Mouse (Mus musculus) adipocyte (in vitro differentiated cells): ENCODE results near the gene Snx9.

Source experiments
- DNase-seq: peaks from one replicate; pipeline ENCODE4 v3.0.0-alpha.2; 2016; ENCODE audit warnings: low spot score

The Snx9 gene

GRCm38 (mm10) chr17:5932161-5932560 is 91.0 kb downstream of the Snx9 start:
- no peak for DNase-seq

- DNase-seq: no peak
Measured at GRCm38 (mm10) chr17:5934554-5935324, 93.6 kb downstream of the Snx9 start.

DNA sequence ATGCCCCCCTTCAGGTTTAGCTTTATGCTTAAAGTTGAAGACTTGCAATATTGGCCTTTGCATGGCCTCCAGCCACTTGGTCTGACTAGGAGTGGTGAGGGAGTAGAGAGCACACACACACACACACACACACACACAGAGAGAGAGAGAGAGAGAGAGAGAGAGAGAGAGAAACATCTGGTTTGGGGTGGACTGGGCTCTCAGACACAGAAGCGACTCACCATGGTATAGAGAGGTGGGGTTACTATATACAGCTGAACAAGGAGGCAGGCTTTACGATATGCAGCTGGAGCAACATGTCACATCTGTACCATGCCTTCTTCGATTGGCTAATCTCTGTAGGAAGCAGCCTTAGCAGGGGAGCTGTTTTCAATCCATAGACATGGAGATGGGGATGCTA is 94.6 kb downstream of the Snx9 start:
- peak; percentile 28 for DNase-seq

- DNase-seq: peak; percentile 81
Measured at GRCm38 (mm10) chr17:5936276-5936675, 95.1 kb downstream of the Snx9 start.

DNA sequence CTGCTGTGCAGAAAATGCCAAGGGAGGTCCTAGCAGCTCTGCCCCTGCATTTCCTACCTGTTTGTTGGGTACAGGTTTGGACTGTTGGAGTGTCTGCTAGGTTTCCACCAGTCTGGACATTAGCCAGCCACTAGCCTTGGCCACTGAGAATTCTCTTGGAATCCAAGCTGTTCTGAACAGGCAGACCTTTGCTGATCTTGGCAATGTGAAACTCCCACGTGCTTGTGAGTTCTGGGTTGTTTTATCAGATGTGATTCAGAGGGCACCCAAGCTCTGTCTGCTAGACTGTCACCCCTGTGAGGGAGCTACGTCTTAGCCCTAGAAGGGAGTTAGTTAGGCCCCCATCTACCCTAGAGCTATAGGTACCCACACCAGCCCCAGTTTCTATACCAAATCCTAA is 96.3 kb downstream of the Snx9 start:
- peak; percentile 81 for DNase-seq

GRCm38 (mm10) chr17:5939871-5940270 is 98.7 kb downstream of the Snx9 start:
- DNase-seq: no peak

- peak; percentile 67 for DNase-seq
Measured at GRCm38 (mm10) chr17:5940792-5941191, 99.7 kb downstream of the Snx9 start.

DNA sequence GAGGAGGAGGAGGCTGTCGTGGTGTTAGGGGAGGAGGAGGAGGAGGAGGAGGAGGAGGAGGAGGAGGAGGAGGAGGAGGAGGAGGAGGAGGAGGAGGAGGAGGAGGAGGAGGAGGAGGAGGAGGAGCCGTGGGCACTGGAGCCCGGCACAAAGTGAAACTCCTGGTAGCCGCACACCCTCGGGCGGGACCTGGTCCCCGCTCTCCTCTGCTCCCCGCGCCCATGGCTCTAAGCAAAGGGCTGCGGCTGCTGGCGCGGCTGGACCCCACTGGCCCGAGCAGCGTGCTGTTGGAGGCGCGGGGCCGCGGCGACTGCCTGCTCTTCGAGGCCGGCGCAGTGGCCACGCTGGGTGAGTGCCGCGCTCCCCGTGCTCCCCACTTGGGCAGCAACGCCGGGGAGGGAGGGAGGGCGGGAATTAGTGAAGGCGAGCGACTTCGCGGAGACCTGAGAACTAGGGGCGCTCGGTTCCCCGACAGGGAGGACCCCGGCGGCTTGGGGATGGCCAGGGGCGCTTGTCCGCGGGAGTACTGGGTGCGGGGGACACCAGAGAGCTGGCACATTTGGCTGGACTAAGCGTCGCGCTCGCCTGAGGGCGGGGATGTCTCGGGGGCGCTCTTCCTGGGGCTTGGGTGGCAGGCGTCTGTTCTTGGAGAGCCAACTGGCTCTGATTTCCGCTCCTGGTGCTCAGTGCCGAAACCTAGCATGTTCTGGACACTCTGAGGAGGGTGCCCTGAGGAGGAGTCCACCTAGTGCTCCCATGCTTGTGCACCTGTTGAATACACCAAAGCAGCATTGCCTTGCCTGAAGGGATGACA is 100.3 kb downstream of the Snx9 start, which contains the start of gene Synj2:
Synj2 (plus strand) TSS at position 51 of the 814 bp plus-strand sequence.
- no peak for DNase-seq

DNA sequence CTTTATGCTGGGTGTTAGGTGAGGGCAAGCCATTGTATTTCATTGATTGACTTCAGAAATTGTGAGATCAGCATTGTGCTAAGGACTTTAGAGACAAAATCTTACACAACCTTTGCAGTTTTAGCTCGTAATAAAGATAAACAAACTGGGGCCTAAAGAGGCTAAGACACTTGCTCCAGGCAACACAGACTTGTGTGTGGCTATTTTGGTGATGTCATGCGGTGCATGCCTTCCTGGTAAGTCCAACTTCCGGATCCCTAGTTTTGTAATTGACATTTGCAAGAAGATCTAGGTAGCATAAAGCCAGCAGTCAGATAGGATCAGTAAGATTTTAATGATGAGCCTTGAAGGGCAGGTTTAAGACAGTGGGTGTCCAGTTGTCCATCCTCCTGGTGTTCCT is 101.0 kb downstream of the Snx9 start:
- no peak for DNase-seq

- no peak for DNase-seq
Measured at GRCm38 (mm10) chr17:5943053-5943452, 101.9 kb downstream of the Snx9 start.

- DNase-seq: no peak
Measured at GRCm38 (mm10) chr17:5947039-5947438, 105.9 kb downstream of the Snx9 start.

DNA sequence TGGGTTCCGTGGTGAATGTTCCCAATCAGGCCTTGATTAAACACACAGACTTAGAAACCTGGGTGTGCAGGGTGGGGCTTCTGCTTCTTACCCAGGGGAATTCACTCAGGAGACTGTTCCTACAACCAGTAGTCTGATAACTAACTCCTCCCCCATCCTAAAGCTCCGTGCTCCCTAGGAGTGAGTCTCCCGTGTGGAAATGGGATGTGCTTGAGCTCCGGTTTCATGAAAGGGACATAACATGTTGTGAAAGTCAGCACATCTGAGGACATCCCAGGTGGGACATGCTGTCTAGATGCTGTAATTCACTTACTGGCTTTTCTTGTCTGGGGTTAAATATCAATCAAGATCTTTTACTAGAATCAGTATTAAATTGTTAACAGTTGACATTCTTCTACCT is 111.3 kb downstream of the Snx9 start:
- no peak for DNase-seq

GRCm38 (mm10) chr17:5956350-5957000 is 115.3 kb downstream of the Snx9 start:
- DNase-seq: no peak

DNA sequence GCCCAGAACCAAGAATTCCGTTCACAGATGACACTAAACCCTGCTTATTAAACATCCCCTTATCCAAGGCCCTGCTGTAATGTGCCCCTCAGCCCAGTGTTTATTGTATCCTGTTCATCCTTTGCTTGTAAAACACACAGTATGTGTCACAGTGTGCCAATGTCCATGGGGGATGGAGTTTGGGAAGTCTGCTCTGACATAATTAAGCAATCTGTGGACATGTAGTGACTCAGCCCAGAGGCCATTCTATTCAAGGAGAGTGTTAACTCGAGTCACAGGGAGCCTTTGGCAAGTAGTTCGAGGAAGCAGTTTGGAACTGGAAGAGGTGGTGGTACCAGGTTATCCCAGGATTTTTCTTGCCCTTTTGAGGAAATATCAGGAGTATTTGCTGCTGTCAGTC is 116.0 kb downstream of the Snx9 start:
- DNase-seq: peak; percentile 80

DNA sequence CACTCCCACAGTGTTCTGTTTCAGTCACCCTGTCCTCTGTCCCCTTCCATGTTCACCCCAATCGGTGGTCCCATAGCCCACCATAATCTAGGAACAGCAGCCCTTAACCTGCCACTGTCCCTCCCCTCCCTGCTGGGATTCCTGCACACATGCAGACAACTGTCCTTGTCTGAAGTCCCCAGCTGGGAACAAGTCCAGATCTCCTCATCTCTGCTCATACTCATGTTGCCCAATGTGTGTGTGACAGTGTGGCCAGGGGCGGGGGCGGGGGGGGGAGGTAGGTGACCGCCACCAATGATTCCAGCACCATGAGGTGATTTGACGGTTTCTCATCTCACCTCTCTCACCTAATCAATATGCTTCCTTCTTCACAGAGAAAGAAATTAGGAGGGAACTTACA is 117.1 kb downstream of the Snx9 start:
- DNase-seq: no peak

GRCm38 (mm10) chr17:5958636-5959035 is 117.5 kb downstream of the Snx9 start:
- no peak for DNase-seq

GRCm38 (mm10) chr17:5959096-5959495 is 118.0 kb downstream of the Snx9 start:
- no peak for DNase-seq

GRCm38 (mm10) chr17:5959802-5960201 is 118.7 kb downstream of the Snx9 start:
- DNase-seq: no peak

- no peak for DNase-seq
Measured at GRCm38 (mm10) chr17:5963766-5964165, 122.6 kb downstream of the Snx9 start.

DNA sequence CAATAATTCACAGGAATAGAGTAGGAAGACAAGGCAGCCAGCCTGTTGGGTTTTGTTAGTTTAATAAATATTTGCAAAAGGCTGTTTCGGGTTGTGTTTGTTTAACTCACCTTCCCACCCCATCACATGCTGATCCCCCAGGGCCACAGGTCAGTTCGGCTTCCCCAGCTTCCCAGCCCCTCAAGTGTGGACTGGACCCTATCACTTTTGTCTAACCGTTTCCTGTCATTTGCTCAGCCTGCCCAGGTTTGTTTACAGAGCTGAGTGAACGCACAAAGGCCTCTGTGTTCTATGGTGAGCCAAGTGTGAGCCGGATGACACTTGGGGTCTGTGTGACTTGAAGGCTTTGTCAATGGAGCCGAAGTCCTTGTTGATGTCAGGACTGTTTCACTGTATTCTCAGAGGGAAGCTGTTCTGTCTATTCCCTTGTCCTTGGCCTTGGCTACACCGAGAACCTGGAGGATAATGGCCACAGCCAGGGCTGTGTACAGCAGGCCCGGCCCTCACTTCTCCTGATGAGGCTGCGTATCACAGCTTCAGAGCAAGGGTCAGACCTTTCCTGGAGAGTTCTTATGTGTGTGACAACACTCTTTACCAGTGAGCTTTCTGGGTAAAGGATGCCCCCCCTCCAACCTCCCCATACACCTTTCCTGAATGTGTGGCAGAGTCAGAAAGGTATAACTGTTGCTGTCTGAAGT is 124.1 kb downstream of the Snx9 start:
- DNase-seq: no peak

DNA sequence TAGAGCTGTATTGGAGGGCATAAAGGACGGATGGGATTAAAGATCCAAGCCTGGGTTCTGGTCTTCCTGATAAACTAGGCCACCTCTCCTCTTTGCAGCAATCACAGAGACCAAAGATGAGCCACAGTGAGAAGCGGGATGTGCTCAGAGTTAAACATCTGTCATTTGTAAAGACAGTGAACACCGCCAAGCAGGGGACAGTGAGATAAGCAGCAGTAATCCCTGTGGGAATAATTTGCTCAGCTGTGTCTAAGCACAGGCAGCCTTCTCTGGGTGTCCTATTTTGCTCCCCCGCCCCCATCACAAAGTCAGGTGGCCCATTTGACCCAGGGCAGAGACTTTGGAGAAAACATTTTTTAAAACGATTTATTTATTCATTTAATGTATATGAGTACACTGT is 125.6 kb downstream of the Snx9 start:
- no peak for DNase-seq

GRCm38 (mm10) chr17:5968562-5968961 is 127.4 kb downstream of the Snx9 start:
- DNase-seq: no peak
